Mouse (Mus musculus): Measurements from ENCODE around the gene Tmem30c.
"Not testable (repeated sequence)": the region's sequence is repeated elsewhere in the genome, so short reads cannot be mapped to it uniquely, and the experiment has no call there.

Tmem30c gene

GRCm38 (mm10) chr16:57231937-57232310 is 60.7 kb downstream of the Tmem30c start:
- DNase-seq (ENCODE audit: low spot score in 2 of 2): not testable (repeated sequence)

DNA sequence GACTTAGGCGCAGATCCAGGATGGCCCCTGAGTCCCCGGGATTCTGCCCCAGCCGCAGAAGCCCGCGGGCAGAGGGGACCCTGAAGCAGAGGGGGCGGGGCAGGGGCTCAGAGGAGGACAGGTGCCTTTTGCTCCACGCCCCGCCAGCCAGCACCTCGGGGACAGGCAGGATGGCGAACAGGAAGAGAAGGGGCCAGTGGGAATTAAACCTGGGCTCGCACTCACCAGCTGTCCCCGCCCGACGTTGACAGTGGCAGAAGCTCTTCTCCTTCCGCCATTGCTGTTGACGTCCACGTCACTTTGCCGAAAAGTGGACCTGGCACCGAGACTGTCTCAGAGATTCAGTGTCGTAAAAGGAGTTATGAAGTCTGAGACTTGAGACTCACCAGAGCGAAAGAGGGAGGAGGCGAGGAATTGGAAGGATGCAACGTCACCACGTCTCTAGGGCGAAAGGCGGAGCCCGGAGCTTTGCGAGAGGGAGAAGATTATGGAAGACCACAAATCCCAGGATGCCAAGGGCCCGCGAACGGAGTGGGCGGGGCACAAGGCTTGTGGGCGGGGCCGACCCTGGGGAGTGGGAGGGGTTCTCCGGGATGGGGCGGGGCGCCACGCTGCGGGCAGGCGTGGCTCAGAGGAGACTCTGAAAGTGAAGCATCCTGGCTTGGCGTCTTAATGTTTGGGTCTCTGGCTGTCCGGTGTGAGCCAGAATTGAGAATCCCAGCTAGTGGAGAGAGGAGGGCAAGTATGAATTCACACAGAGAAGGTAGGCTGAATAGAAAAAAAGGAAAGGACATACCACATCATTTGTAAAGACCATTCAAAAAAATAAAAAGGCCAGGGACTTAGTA is 61.4 kb downstream of the Tmem30c start, which contains the start of gene Tbc1d23:
Gene Tbc1d23 (minus strand): TSS at position 416 of the 848 bp plus-strand sequence.
- DNase-seq (ENCODE audit: low spot score in 2 of 2): peak; percentile 94 to 98

- no peak for DNase-seq (ENCODE audit: low spot score in 2 of 2)
Measured at GRCm38 (mm10) chr16:57226444-57226843, 66.2 kb downstream of the Tmem30c start.

DNA sequence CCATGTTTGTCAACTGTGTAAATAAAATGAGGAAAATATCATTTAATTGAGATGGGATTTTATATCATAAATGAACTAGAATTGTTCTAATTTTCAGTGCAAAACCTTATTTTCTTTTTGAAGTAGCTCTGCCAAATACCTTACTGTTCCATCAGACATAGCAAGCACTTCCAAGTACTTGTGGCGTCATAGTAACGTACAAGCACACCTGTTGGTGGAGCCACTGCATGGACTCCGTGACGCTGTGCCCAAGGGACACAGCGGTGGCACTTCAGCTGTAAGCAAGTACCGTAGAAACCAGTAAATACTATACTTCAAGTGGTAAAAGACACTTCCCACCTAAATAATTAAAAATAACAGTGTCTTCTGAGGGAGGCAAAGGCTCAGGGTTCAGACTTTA is 72.3 kb downstream of the Tmem30c start:
- DNase-seq (ENCODE audit: low spot score in 2 of 2): no peak
